In the genomic region with DNA sequence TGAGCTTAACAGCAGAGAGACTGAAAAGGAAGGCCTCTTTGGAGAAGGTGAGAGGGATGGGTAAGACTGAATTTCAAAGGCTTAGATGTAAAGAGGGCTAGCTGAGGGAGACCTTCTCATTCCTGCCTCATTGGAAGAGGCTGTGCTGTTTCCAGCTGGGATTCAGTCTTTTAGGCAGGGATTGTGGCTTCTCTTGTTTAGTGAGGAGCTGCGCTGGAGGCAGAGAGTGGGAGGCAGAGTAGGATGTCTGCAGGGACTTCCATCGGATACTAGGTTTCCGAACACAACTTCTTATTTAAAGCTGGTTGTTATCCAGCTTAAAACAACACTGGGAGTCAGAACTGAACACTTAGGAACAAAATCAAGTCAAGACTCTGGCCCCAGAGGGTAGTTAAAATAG, we compare ENCODE assay signal across 15 mouse cellular contexts.
"Had no signal": no experiment of that assay in that cellular context is flagged by ENCODE, and none has a peak within 500 bp of the region (broad histone marks: within the 10 kb centered on the region; RNA-seq: fewer than 3 reads in every experiment).

No protein-coding gene starts in this region.

- H3K4me3 ChIP-seq: neural tube, embryonic 13.5 days; neural tube, embryonic 15.5 days; stomach, embryonic 15.5 days had no signal

- DNase-seq: retina, postnatal 1 day; right cerebral cortex, adult 18-20 months; right cerebral cortex, postnatal 14 days; right cerebral cortex, postnatal 25 days; right cerebral cortex, postnatal 4 days; spleen, adult 18-20 months; thymus, adult 18-20 months; thymus, adult 2 months; thymus, postnatal 14 days; thymus, postnatal 25 days; thymus, postnatal 36 days; thymus, postnatal 4 days had no signal

- H3K4me1 ChIP-seq: neural tube, embryonic 15.5 days; stomach, embryonic 15.5 days had no signal
